Mouse (Mus musculus) CH12.LX (cell line): Measurements from ENCODE around the gene Tmod3.

Source experiments
- CTCF ChIP-seq, 2 experiments: IDR thresholded peaks in 1 of 2; conservative IDR thresholded peaks in 1 of 2; 2 replicates each; pipeline ENCODE4 v1.5.1; 2011 to 2012; ENCODE audit warnings: low read depth in 2 of 2, low read length in 2 of 2, improper control_type of control experiment in 1 of 2, inconsistent platforms in 1 of 2, mild to moderate bottlenecking in 1 of 2, moderate library complexity in 1 of 2
- E2F4 ChIP-seq: IDR thresholded peaks from 2 replicates; pipeline ENCODE4 v1.6.1; 2011; ENCODE audit warnings: low read depth, low read length, improper control_type of control experiment; ENCODE audit not compliant: insufficient replicate concordance
- HCFC1 ChIP-seq: IDR thresholded peaks from 2 replicates; pipeline ENCODE4 v1.6.1; 2012; ENCODE audit warnings: low read depth, mild to moderate bottlenecking, inconsistent platforms, low read length, improper control_type of control experiment

- no peak for TF ChIP-seq E2F4
- no peak for TF ChIP-seq HCFC1
- no peak for TF ChIP-seq CTCF (conservative IDR thresholded peaks at IDR 0.05 in 1 of 2, IDR thresholded peaks at IDR 0.05 in 1 of 2; ENCODE audit: low read depth in 2 of 2, low read length in 2 of 2)
Observed at GRCm38 (mm10) chr9:75563622-75564021, 4.2 kb upstream of the Tmod3 start.
